Mouse (Mus musculus): Measurements from ENCODE around the gene Grip1.

Gene Grip1

DNA sequence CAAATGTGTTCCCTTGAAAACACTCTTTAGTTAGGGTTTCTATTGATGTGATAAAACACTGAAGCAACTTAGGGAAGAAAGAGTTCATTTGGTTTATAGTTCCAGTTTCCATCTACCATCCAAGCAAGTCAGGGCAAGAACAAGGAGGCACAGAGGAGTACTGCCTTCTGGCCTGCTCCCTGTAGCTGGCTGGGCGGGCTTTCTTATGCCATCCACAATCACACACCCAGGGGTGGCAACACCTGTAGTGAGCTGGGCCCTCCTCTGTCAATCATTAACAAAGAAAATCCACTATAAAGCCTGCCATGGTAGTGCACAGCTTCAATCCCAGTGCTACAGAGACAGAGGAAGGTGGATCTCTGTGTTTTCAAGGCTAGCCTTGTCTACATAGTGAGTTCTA is 122.2 kb downstream of the Grip1 start:
- DNase-seq = no peak

DNA sequence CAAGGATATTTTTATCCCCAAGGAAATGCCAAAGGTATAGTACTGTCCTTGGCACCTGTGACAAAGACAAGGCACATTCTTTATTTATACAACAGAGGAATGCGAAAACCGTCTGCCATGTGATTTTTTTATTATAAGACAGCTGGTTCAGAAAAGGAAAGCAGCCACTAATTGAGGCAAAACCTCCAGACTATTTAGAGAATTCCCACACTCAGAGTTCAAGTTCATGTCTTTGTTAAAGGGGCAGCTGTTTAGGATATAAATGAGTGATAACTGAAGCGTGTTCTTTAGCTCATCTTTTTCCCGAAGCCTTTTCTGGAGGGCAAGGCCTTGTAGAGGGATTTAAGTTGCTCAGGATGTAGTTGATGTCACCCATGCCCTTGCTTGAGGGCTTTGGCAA is 126.4 kb downstream of the Grip1 start:
- DNase-seq = no peak

DNA sequence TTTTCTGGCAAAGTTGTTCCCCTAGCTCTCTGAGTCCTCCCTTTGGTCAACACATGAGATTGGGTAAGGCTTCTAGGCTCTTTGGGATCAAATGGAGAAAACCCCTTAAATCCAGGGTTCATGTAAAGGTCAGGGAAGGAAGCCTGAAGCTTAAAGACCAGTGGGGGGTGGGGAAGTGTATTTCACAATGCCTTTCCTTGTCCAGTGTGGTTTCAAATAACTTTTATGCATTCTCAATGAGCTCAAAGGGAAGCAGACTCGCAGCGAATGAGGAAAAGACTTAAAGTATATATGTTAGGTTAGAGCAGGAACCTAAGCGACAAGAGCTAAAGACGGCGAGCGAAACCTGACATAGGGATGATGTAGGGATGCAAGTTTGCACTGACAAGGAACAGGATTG is 131.0 kb downstream of the Grip1 start:
- no peak for DNase-seq

DNA sequence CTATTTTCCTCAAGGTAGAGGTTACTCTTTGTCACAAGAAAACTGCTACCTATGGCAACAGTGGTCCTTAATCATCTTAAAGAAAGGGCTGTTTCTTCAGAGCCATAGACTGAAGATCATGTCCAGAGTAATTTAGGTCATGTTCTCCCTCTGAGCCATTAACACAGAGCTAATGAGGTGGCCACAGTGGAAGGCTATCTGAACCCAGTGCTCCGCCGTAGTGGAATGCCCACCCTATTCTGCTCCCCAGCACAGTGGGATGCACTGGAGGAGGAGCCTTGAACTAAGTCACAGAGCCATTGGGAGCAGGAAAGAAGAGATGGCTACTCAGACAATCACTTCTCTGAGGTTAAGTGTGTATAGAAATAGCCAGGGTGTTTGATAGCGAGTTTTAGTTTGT is 133.3 kb downstream of the Grip1 start:
- no peak for DNase-seq

- DNase-seq = no peak
Measured at GRCm38 (mm10) chr10:119596822-119597221, 143.2 kb downstream of the Grip1 start.

GRCm38 (mm10) chr10:119607501-119607900 is 153.9 kb downstream of the Grip1 start:
- DNase-seq = no peak

- DNase-seq = no peak
Measured at GRCm38 (mm10) chr10:119608998-119609397, 155.4 kb downstream of the Grip1 start.

DNA sequence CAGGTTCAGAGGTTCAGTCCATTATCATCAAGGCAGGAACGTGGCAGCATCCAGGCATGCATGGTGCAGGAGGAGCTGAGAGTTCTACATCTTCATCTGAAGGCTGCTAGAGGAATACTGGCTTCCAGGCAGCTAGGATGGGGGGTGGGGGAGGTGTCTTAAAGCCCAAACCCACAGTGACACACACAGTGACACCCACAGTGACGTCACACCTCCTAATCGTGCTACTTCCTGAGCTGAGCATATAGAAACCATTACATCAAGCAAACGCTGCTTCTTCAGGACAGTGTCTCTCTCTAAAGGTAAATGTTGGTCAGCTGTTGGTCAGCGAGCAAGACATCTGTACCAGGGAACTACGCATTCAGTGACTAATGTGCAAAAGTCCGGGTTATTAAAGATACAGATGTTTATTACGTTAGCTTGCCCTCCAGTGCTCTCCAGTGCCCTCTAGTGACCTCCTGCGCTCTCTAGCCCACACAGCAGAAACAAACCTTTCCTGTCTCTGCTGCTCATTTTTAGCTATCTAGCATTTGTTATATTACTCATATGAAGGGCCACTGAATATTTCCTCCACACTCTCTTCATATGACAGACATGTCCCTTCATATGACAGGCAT is 156.8 kb downstream of the Grip1 start:
- no peak for DNase-seq

DNA sequence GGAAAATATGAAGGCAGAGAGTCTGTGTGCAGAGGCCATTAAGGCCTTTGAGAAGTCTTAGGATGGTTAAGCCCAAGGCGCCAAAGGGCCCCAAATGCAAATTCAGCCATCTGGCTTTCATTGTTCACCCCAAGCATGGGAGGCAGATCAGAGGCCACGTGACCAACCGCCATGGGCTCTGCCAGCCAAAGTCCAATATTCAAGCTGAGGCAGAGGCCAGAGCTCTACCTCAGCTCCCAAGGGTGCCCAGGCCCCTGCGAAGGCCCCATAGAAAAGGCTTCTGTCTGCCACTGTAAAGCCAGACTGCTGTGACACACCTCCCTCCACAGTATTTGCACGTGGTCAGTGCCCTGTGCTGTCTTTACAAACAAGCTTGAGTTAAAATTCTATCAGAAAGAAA is 158.4 kb downstream of the Grip1 start:
- no peak for DNase-seq

GRCm38 (mm10) chr10:119614726-119615125 is 161.1 kb downstream of the Grip1 start:
- DNase-seq = no peak

DNA sequence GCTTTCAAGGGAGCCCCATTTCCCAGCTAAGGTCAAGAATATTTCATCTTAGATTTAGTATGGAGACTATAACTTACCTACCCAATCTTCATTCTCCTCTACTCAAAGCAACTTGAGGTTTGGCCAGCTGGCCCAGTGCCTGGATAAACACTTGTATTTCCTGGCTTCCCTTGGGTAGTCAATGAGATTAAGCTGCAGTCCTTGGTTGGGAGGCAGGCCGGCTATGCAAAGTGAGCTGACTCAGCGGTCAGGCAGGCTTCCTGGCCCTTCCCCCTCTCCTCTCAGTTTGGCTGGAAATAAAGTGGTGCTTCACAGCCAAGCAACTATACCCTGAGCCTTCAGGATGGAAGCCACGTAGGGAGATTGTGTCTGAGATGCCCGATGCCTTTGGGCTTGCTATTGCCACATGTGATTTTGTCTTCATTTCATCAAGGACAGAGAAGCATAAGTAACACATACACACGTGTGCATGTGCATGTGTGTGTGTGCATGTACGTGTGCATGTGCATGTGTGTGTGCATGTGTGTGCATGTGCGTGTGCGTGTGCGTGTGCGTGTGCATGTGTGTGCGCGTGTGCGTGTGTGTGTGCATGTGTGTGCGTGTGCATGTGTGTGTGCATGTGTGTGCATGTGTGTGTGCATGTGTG is 161.7 kb downstream of the Grip1 start:
- DNase-seq = no peak

DNA sequence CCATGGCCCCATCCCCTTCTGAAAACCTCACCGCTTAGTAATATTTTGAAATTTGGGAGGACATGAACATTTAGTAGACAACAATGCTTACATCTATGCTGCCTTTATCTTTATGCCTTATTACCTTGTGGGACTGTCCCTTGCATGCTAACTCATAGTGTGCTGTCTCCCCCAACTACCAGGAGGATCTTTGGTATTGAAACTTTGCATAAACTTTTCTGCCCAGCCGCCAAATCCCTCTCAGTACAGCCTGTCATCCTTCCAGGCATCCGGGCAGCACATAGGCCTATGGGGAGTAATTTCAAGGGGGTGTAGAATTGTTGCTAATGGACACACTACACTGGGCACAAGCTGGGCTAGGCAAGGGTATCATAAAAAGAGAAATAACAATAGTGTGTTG is 162.4 kb downstream of the Grip1 start:
- DNase-seq = no peak

DNA sequence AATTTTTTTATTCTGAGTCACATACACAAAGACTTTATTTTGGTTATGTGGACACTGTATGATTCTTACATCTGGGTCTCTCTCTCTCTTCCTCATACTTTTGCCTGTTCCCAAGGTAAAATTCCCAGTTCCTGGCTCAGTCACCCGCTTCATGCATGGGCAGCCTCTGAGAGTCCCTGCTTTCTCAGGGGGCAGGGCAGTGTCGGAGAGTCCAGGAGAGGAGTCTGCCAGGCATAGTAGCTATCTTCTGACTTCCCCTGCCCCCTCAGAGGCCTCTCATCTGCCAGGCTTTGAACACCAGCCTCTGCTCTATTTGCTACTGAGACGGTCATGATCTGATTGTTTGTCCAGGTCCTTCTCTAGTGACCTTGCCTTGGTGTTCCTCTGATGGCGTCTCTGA is 175.0 kb downstream of the Grip1 start:
- DNase-seq = no peak

DNA sequence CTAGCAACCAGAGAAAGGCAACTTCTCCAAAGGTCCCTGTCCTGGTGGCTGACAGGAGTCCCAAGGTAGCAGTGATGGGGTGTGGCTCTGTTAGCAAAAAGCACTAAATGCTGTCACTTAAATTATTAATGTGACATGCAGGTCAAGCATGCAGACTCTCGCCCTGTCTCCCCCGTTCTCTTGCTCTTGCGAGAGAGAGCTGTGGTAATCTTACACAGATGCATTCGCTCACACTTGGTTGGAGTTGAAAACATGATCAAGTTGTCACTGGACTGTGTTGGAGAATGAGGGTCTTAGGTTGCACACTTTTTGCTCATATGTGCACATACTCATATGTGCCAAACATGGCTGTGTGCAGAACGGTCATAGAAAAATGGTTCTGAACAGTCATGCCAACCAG is 176.8 kb downstream of the Grip1 start:
- no peak for DNase-seq

DNA sequence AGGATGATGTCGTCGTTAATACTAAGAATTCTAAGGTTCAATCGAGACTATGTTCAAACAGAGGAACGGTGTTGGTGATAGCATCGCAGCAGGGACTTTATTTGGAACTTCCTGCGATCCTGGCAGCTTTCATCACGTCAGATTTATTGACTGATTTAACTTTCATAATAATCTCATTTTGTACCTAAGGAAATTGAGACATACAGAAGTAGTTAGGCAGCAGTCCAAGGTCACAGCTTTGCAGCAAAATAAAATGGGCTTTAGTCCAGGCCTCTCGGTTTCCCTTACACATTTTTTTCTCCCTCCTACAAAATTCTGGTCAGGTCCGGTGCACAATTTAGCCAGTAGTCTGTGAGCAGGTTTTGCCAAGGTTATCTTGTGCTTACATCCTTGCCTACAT is 178.3 kb downstream of the Grip1 start:
- no peak for DNase-seq

- no peak for DNase-seq
Measured at GRCm38 (mm10) chr10:119634544-119634943, 180.9 kb downstream of the Grip1 start.

GRCm38 (mm10) chr10:119640534-119640933 is 186.9 kb downstream of the Grip1 start:
- peak in 1 of 2 experiments; percentile 6 for DNase-seq

- DNase-seq = no peak
Measured at GRCm38 (mm10) chr10:119641011-119641410, 187.4 kb downstream of the Grip1 start.

DNA sequence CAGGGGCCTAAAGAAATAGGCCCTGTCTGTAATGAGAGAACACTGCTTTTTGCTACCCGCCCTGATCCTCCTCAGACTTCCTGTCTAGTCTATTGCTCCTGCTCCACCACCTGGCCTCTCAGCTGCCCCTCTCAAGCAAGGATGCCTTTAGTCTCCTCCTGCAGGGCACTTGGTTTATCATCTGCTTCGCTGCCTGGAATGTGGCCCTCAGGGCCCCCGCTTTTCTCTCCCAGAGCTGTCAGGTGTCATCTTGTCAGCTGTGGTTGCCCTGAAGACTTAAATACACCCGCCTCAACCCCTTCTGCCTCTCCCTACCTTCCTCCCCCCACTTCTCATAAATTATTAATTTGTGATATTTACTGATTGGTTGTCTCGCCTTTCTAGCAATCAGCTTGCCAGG is 190.7 kb downstream of the Grip1 start:
- no peak for DNase-seq

- DNase-seq = peak; percentile 19 to 52
Measured at GRCm38 (mm10) chr10:119646500-119647439, 193.1 kb downstream of the Grip1 start.

DNA sequence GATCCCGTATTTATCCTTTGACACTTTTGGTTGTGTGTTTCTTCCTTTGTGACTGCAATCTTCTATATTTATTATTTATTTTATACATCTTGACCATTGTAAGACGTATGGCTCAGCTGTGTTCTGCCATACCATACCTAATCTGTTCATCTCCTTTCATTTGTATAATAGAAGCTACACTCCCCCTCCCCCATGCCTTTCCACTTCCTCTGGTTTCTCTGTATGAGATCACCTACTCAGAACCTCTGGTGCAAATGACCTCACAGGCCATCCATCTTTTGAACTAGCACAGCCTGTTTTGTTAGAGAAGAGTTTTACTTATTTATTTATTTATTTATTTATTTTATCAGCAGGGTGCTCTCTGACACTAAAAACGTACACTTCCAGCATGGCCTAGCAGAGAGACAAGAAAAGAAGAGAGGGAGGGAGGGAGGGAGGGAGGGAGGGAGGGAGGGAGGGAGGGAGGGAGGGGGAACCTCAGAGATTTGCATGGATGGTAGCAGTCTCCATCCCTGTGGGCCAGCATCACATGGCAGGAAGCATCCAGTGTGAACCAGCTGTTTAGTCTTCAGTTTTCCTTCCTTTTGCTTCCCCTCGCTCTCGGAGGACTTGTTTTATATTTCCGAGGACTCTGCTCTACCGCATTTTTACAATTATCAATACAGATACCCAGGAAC is 207.2 kb downstream of the Grip1 start:
- DNase-seq = no peak

GRCm38 (mm10) chr10:119663586-119663985 is 210.0 kb downstream of the Grip1 start:
- DNase-seq = no peak

DNA sequence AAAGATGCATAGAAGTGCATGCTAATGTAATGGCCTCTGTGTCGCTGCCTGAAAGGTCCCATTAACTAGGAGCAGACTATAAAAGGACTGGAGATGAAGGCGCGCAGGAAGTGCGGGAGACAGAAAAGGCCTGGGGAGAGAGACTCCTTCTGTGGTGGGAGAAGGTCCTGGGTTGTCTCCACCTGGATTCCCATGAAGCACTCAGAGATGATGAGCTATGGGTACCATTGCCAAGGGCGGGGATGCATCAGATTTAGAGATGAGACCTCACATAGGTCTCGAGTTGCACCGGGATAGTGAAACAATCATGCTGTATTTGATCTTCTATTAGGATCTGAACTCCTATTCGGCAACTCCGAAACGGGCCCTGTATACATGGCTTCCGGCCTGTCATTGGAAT is 212.8 kb downstream of the Grip1 start:
- DNase-seq = no peak

Measured in cerebellum, adult 18-20 months (tissue).